Mouse (Mus musculus) right cerebral cortex, postnatal 25 days (tissue): ENCODE results near the gene 1700025C18Rik.

ENCODE experiments used
- DNase-seq: peaks from one replicate; pipeline ENCODE4 v3.0.0; 2022

Gene 1700025C18Rik

GRCm38 (mm10) chr2:165077055-165077454, 13.5 kb downstream of the 1700025C18Rik start:
- no peak for DNase-seq

DNA sequence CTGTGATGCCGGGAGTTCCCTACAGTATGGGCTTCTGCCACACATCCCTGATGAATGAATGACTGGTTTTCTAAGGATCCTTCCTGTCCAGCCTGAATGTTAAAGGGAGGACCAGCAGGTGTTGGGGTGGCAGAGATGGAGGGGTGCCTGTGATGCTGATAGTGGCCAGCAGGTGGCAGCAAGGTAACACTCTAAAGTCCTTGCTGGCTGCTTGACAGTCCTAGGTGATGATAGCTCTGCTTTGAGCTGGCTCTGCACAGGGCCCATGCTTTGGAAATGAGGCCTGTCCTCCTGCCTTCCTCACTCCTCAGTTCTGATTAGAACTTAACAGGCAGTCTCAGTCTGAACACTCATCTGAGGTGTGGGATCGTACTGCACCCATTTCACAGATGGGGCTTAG, 15.6 kb downstream of the 1700025C18Rik start:
- peak; percentile 81 for DNase-seq

DNA sequence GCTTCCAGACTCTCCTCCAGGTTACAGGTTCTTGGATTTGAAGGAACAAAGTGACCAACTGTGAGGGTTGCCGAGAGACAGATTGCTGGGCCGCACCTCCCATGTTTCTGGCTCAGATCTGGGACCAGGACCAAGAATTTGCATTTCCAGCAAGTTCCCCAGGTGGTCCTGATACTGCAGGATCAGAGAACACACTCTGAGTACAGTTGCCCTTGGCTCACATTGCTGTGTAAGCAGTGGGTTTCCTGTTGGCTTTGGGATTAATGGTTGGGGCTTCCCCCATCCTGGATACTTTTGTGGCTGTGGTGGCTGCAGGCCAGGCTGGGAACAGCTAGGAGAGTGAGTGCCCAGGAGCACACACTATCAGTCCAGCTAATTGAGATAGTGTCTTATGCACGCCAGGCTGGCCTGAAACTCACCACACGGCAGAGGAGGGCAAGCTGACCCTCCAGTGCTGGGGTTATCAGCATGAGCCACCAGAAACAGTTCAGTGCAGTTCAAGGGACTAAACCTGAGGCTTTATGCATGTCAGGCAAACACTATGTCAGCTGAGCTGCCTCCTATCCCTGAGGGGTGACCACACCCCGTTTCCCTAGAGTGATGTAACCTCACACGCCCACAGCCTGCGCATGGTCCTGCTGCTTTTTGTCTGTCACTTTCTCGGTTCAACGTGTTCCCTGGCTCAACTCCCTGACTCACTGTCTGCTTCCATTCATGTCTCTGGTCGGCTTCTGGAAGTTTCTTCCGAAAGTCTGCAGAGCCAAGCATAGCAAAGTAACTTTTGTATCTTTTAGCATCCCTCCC, 16.3 kb downstream of the 1700025C18Rik start:
- DNase-seq: no peak

DNA sequence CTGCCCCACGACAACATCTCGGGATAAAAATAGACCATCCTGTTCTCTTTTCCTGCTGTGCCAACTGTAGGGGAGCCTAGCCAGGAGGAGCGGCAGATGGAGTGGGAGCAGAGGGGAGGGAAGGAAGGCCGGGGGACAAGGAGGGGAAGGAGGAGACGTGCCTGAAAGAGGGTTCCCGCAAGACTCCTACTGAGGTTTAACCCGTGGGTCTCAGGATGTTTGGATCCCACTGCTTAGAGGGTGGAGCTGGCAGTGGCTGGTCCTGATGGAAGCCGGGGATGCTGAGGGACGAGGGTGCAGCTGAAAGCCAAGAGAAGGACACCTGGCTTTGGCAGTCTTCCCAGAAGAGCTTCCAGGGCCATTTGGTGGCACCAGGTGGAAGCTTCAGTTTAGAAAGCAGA, 17.2 kb downstream of the 1700025C18Rik start:
- DNase-seq: no peak

DNA sequence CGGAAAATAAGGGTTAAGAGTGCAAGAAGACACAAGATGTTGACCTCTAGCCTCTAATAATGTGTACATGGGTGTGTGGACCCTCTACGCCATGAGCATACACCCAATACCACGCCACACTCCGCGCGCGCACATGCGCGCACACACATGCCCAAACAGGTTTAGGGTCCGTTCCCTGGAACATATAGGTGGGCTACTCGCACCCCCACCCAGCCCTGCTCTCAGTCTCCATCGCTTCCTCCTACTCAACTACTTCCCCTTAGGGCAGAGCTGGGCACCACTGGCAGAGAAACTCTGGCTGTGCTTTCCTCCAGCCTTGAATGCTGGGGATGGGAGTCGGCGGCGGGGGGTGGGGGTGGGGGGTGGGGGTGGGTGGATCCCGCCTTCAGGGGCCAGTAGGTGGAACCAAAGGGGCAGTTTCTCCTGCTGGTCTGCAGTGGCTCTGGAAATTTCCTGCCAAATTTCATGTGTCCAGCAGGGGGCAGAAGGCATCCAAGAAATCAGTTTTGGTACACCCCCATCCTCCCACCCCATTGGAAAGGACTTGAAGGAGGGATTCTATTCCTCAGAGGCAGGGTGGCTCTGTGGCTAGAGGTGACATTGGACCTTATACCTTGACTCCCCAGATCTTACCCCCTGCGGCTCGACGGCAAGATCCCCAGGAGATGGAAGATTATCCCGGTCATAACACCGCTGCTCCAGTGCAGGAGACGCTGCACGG, 20.3 kb downstream of the 1700025C18Rik start:
- DNase-seq: peak; percentile 63

- DNase-seq: peak; percentile 27
Observed at GRCm38 (mm10) chr2:165068806-165069205, 21.7 kb downstream of the 1700025C18Rik start.

GRCm38 (mm10) chr2:165064489-165064888, 26.1 kb downstream of the 1700025C18Rik start:
- peak; percentile 60 for DNase-seq

DNA sequence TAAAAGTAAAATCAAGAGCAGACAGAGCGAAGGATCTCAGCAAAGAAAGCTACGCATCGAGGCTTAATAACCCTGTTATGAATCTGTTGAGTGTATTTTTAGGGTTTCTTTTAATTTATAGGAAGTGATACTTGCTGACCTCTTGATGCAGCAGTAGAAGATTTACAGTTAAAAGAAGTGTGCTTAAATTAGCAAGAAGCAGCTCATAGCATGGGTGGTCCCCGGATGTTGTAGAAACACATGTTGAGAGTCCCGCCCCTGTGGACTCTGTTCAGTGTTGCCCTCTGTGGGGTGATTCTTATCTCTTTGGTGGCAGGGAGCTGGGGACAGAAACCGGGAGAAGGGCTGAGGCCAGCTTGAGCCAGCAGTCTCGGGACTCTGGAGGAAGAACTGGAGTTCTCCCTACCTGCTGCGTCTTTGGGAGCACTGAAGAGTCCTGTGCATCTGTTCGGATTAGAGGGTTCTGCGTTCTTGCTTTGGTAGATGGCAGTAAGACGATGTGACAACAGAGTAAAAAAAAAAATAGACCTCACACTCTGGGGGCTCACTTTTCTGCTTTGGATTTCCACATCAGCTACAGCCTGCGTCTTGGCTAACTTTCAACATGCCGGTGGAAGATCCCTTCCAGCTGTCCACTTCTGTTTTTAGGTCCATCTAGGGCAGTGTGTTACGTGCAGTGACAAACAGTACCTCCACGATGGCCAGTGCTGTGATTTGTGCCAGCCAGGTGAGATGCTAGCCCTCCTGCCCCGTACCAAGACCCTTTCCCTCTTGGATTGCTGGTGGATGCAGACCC, 28.7 kb downstream of the 1700025C18Rik start:
- DNase-seq: no peak

DNA sequence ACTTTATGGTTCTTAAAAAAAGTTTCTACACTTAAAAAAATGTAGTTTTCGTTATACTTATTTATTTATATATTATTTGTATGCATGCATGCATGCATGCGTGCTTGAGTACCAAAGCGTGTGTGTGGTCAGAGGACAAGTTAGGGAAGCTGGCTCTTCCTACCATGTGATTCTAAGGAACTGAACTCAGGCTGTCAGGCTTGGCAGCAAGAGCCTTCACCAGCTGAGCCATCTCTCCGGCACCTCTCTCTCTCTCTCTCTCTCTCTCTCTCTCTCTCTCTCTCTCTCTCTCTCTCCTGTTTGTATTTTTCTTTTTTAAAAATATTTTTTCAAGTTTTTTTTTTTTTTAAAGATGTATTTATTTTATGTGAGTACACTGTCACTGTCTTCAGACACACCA, 30.6 kb downstream of the 1700025C18Rik start:
- DNase-seq: no peak

GRCm38 (mm10) chr2:165056377-165057085, 34.0 kb downstream of the 1700025C18Rik start:
- no peak for DNase-seq

- no peak for DNase-seq
Observed at GRCm38 (mm10) chr2:165055905-165056304, 34.6 kb downstream of the 1700025C18Rik start.

DNA sequence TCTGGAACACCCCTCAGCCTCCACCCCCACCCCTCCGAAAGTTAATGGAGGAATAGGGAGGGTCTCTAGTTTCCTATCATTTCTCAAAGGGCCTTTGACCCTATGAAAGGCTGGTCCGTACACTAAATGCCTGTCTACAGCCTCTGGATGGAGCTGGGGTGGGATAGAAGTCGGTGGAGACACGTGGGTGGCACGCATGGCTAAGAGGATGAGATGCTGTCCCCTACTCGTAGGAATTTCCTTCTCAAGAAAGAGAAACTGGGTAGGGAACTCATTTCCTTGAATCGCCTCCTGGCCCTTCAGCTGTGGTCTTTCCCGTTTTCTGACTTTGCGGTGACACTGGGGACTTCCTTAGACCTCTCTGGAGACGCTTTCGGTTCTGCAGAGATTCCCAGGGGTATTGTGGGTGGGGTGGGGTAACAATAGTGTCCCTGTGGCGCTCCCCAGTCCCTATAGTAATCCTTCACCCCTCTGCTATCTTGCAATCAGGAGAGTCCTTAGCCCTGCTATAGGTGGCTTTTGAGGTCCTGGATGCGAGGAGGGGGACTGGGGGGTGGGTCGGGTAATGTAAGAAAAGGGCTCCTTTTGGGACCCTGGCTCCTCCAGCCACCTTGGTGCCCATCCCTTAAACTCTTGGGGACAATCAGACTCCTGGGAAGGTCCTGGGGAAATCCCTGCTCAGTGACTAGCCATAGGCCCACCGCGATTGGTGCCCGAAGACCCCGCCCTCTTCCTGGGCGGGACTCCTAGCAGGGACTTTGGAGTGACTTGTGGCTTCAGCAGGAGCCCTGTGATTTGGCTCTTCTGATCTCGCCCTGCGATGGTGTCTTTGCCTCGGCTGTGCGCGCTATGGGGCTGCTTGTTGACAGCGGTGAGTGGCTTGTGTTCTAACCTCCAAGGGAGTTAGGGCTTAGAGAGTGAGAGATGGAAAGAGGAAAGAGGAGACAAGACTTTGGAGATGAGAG, 35.4 kb downstream of the 1700025C18Rik start, which contains the start of gene Cd40:
Gene Cd40, plus strand, starts transcription at position 740 of the 965 bp plus-strand sequence.
- no peak for DNase-seq

DNA sequence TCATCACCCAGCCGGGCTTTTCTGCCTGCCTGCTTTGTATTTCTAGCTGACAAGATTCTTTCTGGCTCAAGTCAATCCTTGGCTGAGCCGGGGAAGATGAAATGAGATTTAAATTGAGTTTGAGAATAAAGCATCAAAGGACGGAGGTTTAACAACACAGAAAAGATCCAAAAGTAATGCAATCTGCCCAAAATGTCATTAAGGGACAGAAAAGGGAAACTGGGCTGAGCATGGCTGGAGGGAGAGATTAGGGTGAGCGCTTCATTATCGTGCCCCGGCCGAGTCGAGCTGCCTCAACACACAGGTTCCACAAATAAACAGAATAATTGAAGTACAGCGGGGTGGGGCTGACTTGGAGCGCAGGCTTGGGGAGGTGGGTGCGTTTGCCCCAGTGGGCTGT, 39.0 kb downstream of the 1700025C18Rik start:
- DNase-seq: no peak

GRCm38 (mm10) chr2:165050826-165051548, 39.6 kb downstream of the 1700025C18Rik start:
- DNase-seq: no peak

- no peak for DNase-seq
Observed at GRCm38 (mm10) chr2:165049044-165049443, 41.5 kb downstream of the 1700025C18Rik start.

DNA sequence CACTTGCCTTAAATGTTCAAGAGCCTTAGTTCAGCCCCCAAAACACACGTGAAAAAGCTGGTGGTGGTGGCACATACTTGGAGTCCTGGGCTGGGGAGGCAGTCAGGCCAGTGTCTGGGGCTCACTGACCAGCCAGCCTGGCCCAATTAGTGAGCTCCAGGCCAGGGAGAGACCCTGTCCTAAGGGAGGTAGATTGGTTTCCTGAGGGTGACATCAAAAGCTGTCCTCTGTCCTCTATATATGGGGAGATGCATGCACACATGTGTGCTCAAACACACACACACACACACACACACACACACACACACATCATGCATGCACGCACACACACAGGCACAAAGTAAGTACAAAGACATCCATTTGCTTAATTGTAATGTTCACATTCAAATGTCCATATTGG, 46.8 kb downstream of the 1700025C18Rik start:
- DNase-seq: no peak

DNA sequence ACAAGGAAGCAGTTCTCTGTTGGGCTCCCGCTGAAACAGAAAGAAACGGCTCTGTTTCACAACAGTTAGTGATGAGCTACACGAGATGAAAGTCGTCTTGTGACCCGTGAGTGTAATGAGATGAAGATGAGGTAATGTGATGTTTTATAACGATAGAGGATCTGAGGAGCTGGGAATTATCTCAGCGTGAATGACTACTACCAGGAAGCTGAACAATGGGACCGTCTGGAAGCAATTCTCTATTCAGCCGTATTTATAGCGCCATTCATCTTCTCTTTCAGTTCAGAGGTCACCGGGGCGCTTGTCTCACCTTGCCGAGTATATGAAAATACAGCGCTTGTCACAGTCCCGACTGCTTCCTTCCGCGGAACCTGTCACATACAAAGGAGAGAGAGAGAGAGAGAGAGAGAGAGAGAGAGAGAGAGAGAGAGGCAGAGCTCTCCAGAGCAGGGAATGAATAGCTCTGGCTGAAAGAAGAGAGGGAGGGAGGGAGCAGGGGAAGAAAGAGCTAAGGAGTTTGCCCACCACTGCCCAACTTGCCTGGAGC, 47.4 kb downstream of the 1700025C18Rik start:
- no peak for DNase-seq

GRCm38 (mm10) chr2:165042126-165042525, 48.4 kb downstream of the 1700025C18Rik start:
- no peak for DNase-seq

GRCm38 (mm10) chr2:165037415-165037814, 53.1 kb downstream of the 1700025C18Rik start:
- no peak for DNase-seq

GRCm38 (mm10) chr2:165035058-165035431, 55.5 kb downstream of the 1700025C18Rik start:
- no peak for DNase-seq
